Mouse (Mus musculus) heart, embryonic 10.5 days (tissue): ENCODE measurements around the gene Gm20777. TPM values are rescaled to one million over a fixed set of nuclear protein-coding genes. Genes with fewer than 3 reads are reported as not detected.
"Not testable (repeated sequence)": the region's sequence is repeated elsewhere in the genome, so short reads cannot be mapped to it uniquely, and the experiment has no call there.

ENCODE experiments used
- DNase-seq: peaks from one replicate; pipeline ENCODE4 v3.0.0-alpha.2; 2017; ENCODE audit warnings: low spot score
- H3K27ac ChIP-seq: fragments of 300-500 bp; sonication (generic); 2 replicates; pipeline ENCODE4 v1.5.1; 2016; ENCODE audit warnings: mild to moderate bottlenecking
- H3K27me3 ChIP-seq: fragments of 300-500 bp; sonication (generic); 2 replicates; pipeline ENCODE4 v1.6.1; 2016; ENCODE audit warnings: mild to moderate bottlenecking; ENCODE audit not compliant: poor library complexity, insufficient read depth, severe bottlenecking
- H3K36me3 ChIP-seq: fragments of 300-500 bp; sonication (generic); 2 replicates; pipeline ENCODE4 v1.6.1; 2016; ENCODE audit warnings: mild to moderate bottlenecking, moderate library complexity
- H3K4me1 ChIP-seq: fragments of 300-500 bp; sonication (generic); 2 replicates; pipeline ENCODE4 v1.6.1; 2016; ENCODE audit warnings: mild to moderate bottlenecking
- H3K4me3 ChIP-seq: fragments of 300-500 bp; sonication (generic); 2 replicates; pipeline ENCODE4 v1.5.1; 2016; ENCODE audit warnings: mild to moderate bottlenecking, moderate library complexity
- H3K9me3 ChIP-seq: fragments of 300-500 bp; sonication (generic); 2 replicates; pipeline ENCODE4 v1.6.1; 2016; ENCODE audit warnings: mild to moderate bottlenecking, moderate library complexity
- whole genome bisulfite sequencing: fragments of 180-500 bp; shearing (Covaris S2); methylation state at CpG from one replicate; pipeline ENCODE4 v1.1.7; 2016; 5-methylcytosine and 5-hydroxymethylcytosine counted together
- polyA plus RNA-seq: library from polyadenylated mRNA; unstranded; fragments of >200 nt; fragmentation: Nextera tagmentation; extraction: Ambion mirVana; gene quantifications from 2 replicates; pipeline ENCODE4 v1.2.1, GENCODE M21; 2016

Gm20777 gene
- not detected in 2 replicates for polyA plus RNA-seq

DNA sequence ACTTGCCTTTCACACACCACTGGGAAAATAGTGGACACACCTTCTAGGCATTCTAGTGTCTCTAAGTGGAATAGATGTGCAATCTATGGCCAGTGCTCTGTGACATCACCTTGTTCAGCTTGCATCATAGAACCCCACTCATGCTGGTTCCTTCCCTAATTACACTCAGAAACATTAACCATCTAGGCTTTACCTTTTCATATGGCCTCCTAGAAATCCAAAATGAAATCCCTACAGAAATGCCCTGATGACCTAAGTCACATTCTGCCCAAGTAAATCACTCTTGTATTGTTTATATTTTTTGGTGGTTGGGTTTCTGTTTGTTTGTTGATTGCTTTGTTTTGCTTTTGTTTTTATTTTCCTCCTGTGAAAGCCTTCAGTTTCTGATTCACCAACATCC lies at the start of gene Gm20777:
TSS of gene Gm20777 (minus strand) at position 101 of the 400 bp plus-strand sequence.
- not testable (repeated sequence) for H3K27me3 ChIP-seq, H3K4me3 ChIP-seq, H3K27ac ChIP-seq, H3K9me3 ChIP-seq, DNase-seq, H3K36me3 ChIP-seq, H3K4me1 ChIP-seq

GRCm38 (mm10) chrY:10709551-10709950 lies 42.7 kb downstream of the Gm20777 start:
- DNase-seq, H3K36me3 ChIP-seq, H3K4me1 ChIP-seq, H3K9me3 ChIP-seq, H3K4me3 ChIP-seq, H3K27ac ChIP-seq, H3K27me3 ChIP-seq: not testable (repeated sequence)
- WGBS: 70% methylated on average over 1 of the region's 5 CpGs

GRCm38 (mm10) chrY:10708761-10709160 lies 43.5 kb downstream of the Gm20777 start:
- not testable (repeated sequence) for H3K27ac ChIP-seq, H3K4me1 ChIP-seq, H3K36me3 ChIP-seq, H3K9me3 ChIP-seq, H3K4me3 ChIP-seq, H3K27me3 ChIP-seq, DNase-seq
- WGBS: 91% methylated on average over 30 of the region's 30 CpGs

- not testable (repeated sequence) for H3K4me3 ChIP-seq, H3K27me3 ChIP-seq, H3K4me1 ChIP-seq, H3K9me3 ChIP-seq, H3K27ac ChIP-seq, H3K36me3 ChIP-seq
- WGBS: 85% methylated on average over 16 of the region's 16 CpGs
- DNase-seq: peak; percentile 25
Measured at GRCm38 (mm10) chrY:10708226-10708625, 44.0 kb downstream of the Gm20777 start.

DNA sequence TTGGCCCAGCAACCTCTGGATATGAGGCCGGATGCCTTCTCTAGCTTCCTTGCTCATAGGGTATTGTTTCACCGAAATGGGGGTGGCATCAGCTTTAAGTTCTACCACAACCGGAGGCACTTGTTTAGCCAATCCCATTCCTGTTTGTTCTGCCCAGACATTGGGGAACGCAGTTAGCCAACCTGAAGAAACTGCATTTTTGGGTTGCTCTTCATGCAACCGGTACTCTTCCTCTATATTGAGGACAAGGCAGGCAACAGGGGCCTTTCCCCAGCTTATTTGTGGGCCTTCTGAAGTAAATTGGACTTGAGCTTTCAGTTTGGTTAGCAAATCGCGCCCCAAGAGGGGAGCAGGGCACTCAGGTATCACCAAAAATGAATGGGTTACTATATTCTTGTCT lies 45.6 kb downstream of the Gm20777 start:
- H3K4me1 ChIP-seq, H3K27ac ChIP-seq, H3K9me3 ChIP-seq, H3K36me3 ChIP-seq, DNase-seq, H3K4me3 ChIP-seq, H3K27me3 ChIP-seq: not testable (repeated sequence)
- 84% methylated on average over 7 of the region's 7 CpGs for WGBS

Other genes with a start within 250 kb of the Gm20777 start
- gene Gm20737, start 216.4 kb downstream of the Gm20777 start, polyA plus RNA-seq: not detected in 2 replicates
- gene Gm21775, start 199.0 kb downstream of the Gm20777 start, polyA plus RNA-seq: not detected in 2 replicates
- gene Gm21900, start 136.1 kb downstream of the Gm20777 start, polyA plus RNA-seq: not detected in 2 replicates